Mouse (Mus musculus) retina, postnatal 7 days (tissue): ENCODE results near the gene Itprip.

Experiments
- DNase-seq: peaks from one replicate; pipeline ENCODE4 v3.0.0-alpha.2; 2012; ENCODE audit warnings: low read depth, low spot score

Itprip gene

DNA sequence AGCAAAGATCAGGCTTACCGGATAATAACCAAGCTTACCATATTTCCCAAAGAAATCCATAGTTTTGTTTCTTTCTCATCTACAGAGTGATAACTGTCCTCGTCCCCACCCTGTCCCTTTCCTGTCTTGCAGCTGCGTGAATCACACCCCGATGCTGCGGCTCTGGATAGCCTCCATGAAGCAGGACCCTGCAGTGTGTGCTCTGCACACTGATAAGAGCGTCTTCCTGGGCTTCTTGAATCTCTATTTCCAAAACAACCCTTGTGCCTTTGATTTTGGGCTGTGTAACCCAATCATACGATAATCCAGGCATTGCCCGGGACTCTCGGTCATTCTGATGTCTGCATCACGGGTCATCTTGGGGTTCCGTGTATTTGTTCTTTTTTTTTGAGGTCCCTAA, 33.2 kb downstream of the Itprip start:
- no peak for DNase-seq

DNA sequence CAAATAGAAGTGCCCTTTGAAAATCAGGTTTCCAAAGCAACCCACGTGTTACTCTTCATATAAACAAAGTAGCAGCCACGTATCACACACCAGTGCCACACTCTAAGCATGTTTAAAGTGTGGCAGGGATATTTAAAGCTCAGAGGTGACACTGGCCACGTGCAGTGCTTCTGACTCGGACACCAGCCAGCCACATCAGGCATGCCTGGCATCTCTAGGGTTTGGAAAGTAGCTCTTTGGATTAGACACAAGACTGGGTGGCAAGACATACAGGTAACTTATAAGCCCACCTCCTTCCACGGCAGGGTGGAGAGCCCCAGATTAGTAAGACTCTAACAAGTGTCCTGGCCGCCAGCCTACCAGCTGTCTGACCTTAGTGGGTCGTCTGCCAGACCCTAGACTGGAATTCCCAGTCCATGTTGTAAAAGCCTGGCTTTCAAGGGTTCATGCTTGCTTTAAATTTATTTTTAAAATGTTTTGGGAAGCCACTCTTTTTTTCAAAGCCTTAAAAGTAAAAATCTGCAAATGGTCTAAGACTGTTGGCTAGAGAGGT, 33.8 kb downstream of the Itprip start:
- no peak for DNase-seq

DNA sequence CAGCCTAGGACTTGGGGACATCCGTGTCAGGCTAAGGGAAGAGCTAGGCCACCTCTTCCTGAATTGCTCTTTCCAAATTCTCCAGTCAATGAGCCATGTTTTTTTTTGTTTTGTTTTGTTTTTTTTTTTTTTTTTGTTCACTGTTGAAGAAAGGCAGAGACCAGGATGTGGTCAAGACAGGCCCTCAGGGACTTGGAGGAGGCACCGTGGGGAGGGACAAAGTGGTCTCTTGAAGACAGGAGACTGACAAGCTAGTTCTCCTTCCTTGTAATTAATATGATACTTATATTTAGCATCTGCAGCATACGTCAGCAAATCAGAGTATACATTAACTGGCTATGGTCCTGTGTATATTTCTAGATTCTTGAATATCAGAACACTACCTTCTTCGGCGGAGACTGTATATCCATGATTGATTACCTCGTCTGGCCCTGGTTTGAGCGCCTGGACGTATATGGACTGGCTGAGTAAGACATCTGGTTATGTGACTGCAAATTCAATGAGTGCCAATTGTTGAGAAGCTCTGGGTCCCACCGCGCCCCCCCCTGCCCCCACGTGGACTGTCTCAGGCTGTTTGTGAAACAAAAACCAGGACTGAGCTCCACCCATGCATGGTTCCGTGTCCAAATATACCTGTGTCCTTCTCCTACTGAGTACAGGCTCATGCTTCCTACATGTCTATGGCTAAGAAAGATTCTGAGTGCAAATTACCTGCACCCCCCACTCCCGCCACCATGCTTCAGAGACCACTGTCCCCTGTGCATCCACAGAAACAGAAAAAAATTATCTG, 34.6 kb downstream of the Itprip start:
- no peak for DNase-seq

DNA sequence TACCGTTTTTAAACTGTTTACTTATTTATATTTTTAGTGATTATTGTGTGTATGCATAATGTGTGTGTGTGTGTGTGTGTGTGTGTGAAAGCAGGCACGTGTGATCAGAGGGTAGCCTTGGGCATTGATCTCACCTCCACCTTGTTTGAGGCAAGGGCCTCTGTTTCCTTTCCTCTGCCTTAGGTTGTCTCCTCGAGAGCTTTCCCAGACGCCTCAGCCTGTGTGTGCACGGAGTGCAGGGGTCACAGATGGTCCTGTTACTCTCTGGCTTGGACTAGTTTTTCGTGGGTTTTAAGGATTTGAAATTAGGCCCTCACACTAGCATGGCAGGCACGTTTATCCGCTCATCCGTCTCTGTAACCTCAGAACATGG, 36.2 kb downstream of the Itprip start:
- DNase-seq, result no peak

DNA sequence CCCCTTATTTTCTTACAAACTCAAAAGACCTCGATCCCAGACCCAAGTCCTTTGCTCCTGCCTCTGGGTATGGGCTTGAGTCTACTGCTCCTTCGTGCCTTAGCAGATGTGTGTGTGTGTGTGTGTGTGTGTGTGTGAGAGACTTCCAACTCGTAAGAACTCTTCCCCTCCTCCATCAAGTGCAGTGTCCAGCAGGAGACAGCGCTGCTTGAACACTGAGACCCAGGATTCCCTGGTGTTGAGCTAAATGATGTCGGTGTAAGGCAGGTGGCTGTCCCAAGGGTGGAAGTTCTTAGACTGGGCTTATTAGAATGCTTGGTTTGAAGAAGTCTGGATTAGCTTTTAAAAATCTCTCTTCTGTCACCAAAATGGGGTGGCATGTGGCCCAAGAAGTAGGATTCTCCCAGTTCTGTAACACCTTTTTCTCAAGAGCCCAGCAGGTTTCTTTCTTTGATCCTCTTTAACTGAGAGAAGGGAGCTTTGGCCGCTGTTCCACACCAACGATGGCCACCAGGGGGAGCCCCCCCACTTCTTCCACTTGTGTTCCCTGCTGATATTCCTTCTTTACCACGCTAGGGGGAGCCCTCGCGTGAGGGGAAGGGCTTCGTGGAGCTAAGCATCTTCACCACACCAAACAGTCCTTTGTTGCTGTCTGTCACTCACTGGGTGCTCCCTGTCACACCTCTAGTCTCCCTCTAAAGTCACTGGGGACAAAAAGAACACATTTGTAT, 36.8 kb downstream of the Itprip start:
- DNase-seq, result peak; percentile 90

DNA sequence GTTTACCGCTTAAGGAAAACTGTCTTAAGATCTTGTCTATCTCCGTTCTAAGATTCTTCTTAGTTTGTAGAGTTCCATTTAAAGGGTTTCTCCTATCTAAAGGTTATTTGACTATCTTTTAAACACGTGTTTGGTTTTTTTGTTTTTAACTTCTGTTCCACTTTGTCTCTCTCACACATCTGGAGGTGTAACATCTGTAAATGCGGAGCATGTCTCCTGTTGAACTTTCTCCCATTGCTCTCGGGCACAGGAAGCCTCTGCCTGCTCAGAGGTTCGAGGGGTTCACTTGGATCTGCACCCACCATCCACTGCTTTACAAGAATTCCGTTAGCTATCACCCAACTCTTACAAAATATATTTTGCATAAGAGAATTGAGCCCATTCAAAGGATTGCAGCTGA, 37.6 kb downstream of the Itprip start:
- no peak for DNase-seq

DNA sequence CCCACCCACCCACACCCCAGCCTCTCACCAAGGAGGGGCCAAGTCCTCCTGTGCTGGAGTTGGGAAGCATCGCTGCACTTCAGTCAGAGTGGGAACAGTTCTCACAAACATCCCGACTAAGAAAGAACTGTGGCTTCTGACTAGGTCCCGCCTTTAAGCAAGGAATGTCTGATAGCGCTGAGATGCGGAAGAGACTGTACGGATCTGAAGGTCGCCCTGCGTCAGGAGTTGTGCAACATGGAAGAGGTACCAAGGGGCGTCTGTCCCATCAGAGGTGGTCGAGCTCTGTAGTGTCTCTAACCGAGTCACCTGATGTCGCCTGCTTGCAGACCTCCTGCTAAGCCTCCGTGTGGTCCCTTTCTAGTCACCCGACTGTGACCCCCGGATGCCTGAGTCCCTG, 42.8 kb downstream of the Itprip start:
- DNase-seq, result no peak

DNA sequence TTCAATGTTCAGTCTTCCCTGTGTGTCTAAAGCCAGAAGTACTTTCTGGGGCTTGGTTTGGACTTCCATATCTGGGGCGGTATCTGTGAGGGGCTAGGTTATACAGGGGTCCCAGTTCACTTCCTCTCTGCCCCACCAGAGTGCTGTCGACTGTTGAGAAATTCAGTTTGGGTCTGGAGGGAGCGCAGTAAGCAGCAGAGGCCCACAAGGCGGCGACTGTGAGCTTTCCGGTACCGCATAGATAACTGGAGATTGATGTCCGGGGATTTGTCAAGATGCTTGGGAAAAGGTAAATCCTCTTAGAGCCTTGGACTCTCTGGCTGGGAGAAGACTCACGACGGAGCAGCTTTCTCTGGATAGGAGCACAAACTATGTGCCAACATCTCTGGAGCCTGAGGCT, 47.6 kb downstream of the Itprip start:
- peak; percentile 60 for DNase-seq

DNA sequence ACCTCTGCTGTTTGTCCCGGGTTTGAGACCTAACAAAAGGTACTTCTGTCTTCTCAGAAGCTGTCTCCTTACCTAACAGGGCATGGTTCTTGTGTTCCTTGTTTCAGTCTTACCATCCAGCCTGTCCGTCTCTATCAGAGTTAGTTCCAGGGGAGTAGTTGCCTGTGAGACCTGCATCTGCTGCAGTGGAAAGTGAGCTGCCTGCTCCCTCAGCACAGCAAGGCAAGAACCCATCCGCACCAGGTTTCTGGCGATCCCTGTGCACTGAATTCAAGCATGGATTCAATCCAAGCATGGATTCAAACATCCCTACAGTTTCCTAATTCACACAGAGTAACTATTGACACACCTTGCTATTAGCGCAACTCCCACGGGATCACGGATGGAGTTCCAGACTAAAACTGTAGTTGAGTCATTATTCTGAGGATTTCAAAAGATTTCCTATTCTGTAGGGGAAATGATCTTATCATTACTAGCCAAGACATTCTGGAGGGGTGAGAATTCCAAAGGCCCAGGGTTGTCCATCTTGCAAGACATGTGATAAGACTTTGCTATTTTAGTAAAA, 48.9 kb downstream of the Itprip start:
- no peak for DNase-seq

DNA sequence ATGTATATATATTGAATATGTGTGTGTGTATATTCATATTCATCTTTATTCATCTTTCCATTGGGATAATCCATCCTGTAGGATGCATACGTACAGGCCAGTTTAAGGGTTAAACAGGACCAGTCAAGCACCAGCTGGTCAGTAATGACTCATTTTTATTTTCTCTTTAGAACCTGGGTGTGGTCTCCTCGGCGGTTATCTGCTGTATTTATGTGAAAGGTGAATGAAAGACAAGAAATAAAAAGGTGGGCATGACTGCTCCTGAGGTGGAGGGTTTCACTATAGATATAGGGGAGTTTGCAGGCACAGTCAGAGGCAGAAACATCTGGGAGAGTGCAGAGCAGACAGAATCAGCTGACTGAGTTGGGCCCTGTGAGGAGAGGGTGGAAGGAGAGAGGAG, 49.6 kb downstream of the Itprip start:
- DNase-seq, result no peak

DNA sequence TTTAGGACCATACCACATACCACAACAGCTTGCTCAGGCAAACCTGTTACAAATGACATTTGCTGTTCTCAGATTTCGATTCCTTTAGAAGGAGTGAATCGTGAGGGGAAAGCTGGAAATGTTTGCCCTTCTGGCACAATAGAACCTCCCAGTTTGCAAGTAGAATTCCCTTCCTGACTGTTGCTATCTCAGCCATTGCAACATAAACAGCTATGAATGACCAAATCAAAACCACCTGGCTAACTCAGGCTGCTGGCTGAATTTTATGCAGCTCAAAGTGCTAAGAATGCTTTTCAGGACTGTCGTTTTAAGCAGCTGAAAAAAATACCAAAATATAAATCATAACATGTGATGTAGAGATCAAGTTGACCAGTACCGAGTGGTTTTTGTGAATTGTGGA, 50.1 kb downstream of the Itprip start:
- no peak for DNase-seq

DNA sequence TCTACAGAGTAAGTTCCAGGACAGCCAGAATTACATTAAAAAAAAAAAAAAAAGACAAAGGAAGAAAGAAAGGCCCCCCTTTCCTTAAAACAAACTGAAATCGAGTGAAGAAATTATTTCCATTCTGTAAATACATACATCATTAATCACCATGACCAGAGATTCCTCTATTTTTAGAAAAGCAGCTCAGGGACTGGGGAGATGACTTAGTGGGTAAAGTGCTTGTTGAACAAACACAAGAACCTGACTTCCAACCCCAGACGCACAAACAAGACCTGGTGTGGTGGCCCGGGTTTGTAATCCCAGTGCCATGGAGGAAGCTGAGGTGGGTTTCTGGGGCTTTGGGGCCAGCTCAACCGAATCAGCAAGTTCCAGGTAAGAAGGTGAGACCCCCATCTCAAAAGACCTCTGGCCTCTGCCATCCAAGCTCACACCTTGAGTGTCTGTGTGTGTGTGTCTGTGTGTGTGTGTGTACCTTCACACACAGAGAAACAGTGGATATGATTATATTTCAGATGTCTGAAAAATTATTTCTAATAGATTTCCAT, 51.4 kb downstream of the Itprip start:
- DNase-seq, result no peak

DNA sequence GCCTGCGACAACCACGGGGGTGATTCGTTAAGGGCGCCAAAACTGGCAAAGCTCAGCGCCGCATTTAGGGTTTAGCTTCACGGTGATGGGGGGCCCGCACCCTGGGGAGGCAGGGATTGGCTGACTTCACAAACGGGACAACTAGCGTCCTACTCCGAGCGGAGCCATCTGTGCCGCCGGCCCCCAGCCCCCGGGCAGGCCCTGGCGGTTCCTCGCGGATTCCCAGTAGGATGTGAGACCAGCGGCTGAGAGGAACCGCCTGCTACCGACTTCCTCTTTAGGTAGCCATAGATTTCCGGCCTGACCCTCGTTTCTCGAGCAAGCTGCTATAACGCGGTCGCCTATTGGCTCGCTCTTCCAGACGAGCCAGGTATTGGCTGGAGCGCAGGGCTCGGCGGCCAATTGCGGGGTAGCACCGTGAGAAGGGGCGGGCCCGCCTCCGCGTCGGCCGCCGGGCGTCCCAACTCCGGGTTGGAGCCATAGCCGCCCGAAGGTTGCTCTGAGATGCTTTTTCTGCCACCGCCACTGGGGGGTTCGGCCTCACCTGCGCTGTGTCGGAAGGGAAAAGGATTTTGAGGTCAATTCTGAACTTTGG, 53.6 kb downstream of the Itprip start, which contains the start of gene Gsto2:
Gene Gsto2 (plus strand): TSS at position 182 of the 595 bp plus-strand sequence.
- DNase-seq, result peak; percentile 89

DNA sequence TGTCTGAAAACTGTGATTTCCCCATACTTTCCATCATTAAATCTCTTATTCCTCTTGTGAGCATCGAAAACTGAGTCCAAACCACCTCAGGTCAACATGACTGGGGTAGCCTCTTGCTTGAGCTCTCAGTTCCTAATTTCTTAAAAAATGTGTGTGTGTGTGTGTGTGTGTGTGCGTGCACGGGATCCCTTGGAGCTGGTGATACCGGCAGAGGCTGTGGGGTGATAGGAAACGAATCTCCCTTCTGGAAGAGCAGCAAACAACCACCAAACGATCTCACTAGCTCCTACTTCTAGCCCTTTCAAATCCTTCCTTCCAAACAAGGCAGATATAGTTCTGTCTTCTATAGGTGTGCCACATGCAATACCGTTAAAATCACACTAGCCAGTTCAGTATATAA, 54.4 kb downstream of the Itprip start:
- DNase-seq, result no peak

DNA sequence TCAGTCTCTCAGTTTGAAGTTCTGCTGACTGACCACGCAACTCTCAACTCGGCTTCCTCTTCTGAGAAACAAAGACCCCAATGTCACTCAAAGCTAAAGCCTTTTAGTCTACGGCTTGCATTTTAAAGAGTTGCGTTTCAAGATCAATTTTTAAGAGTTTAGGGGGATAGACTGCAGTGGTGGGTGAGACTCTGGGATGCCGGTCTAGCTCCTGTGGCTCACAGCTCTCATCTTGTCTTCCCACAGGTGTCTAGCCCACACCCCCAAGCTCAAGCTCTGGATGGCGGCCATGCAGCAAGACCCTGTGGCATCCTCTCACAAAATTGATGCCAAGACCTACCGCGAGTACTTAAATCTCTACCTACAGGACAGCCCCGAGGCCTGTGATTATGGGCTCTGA, 55.0 kb downstream of the Itprip start:
- no peak for DNase-seq

DNA sequence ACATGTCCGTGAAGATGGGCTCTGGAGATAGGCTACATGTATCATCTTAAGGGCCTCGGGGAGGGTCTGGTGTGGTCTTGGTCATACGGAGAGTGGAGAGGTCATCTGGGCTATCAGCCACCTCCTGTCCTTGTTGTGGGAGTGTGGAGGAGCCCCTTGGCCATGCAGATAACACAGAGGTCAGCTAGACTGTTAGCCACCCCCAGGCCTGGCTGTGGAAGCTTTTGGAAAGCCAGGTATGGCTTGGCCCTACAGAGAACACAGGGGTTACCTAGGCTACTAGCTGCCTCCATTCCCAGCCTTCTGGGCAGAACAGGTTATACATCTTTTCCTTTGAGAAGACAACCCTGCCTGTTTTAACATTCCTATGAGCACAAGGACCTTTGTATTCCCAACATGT, 56.5 kb downstream of the Itprip start:
- no peak for DNase-seq

DNA sequence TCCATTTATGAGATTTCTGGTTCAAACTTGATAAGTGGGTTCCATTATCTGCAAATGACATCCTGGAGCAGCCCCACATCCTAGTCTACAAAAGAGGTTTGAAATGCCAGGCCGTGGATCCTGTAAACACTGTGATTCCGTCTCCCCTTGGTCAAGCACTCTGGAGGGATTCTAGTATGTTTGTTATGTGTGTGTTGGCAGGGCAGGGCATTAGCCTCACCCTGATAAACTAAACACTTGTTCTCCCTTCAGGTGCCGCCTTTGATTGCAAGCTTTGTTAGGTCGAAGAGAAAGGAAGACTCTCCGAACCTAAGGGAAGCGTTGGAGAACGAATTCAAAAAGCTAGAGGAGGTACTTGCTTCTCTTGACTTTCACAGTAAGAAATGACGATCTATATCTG, 59.9 kb downstream of the Itprip start:
- DNase-seq, result no peak

DNA sequence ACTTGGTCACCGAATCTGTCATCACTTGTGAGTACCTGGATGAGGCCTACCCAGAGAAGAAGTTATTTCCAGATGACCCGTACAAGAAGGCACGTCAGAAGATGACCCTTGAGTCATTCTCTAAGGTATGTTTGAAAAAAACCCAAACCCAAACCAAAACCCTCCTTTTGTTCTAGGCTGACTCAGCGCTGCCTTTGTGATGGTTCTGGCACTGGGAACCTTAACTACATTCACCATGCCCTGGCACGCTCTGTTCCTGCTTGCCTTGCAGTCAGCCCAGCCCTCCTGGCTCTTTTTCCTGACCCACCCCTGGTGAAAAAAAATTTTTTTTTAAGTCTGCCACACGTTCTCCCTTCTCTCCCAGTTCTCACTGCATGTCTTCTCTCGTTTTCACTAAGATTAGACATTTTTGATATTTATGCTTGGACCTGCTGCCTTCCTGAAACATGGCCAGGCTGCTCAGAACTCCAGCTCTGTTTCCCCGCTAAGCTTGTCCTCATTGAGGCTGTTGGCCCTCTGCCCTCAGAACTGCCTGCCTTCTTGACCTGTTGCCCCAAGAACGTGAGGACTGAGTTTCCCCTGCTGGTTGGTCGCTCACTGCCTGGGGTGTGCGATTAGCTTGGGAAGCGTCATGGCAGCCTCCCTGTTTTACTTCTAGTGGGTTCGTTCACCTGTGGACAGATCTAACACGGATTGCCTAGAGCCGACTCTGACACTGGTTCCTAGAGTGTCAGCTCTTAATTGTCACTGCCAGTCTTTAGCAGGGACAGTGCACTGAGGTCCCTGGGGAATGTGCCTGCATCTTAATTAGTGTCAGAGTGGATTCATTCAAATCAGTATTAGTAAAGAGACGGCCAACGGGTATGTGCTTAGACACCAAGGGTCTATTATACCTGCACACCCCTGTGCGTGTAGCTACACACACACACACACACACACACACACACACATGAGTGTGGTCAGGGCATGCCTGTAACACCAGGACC, 60.8 kb downstream of the Itprip start:
- no peak for DNase-seq

DNA sequence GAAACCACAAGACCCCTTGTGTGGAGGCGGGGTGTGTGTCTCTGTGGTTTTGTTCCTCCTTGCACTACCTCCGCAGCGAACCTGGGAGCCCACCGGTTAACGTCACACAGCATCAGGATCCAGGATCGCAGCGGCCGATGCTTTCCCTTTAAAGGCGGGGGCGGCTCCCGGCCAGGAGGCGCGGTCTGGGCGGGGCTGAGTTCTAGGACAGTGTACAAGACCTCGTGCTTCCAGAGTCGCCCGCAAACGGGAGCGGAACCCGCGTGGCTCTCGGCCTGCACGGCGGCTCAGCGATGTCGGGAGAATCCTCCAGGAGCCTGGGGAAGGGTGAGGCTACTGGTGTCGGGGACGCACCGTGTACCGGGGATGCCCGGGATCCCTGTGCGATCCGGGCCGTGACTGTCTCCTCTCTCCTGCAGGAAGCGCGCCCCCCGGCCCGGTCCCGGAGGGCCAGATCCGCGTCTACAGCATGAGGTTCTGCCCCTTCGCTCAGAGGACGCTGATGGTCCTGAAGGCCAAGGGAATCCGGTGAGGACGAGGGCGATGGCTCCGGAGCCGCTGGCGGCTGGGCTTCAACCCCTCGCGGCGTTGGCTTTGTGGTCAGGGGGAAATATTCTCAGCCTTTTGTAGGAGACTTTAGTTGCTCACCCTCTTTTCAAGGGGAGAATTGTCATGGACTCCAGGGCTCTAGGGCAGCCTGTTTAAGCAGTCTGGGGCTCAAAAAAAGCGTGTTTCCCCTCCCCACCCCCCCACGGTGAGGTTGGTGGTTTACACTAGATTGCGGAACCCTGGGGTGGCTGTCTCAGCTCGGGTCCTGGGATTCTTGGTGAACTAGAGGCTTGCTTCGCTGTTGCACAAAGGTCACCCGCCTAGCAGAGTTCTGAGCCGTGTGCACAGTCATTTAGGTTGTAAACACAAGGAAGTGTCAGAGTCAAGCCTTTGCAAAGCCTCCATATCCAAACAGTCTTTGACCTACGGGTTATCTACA, 64.0 kb downstream of the Itprip start, which contains the start of gene Gsto1:
Gene Gsto1 (plus strand): TSS at position 175 of the 988 bp plus-strand sequence.
- DNase-seq, result peak; percentile 66
